Comparison of ENCODE assay signal across 18 mouse cellular contexts in the genomic region with DNA sequence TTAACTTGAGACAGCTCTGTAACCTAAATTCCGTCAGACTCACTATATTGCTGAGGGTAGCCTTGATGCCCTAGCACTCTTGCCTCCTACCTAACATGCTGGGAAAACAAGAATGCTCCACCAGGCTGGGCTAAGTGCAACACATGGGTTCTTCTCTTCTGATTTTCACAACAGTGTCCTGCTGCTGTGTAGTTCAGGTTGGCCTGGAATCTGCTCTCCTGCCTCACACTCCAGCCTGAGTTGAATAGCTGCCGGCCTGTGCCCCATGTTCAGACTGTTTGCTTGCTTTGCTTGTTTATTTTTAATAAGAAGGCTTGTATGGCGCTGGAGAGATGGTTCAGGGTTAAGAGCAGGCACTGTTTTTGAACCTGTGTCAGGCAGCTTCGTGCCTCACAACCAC.
"Had no signal": no experiment of that assay in that cellular context is flagged by ENCODE, and none has a peak within 500 bp of the region (broad histone marks: within the 10 kb centered on the region; RNA-seq: fewer than 3 reads in every experiment).

No protein-coding gene starts in this region.

- H3K4me3 ChIP-seq: midbrain, embryonic 10.5 days; midbrain, embryonic 12.5 days; myocyte; neural tube, embryonic 13.5 days; neural tube, embryonic 15.5 days had no signal

- DNase-seq: lung, adult 18-20 months; lung, embryonic 14.5 days; lung, postnatal 10 days; lung, postnatal 4 days; midbrain, embryonic 14.5 days; retina, postnatal 1 day; right cerebral cortex, adult 18-20 months; right cerebral cortex, postnatal 25 days; right cerebral cortex, postnatal 4 days; spleen, adult 18-20 months; thymus, adult 18-20 months; thymus, postnatal 14 days; thymus, postnatal 36 days had no signal

- H3K27ac ChIP-seq: midbrain, embryonic 10.5 days; midbrain, embryonic 12.5 days; neural tube, embryonic 13.5 days; neural tube, embryonic 15.5 days had no signal

- H3K36me3 ChIP-seq: midbrain, embryonic 12.5 days; neural tube, embryonic 15.5 days had no signal

- H3K27me3 ChIP-seq: midbrain, embryonic 12.5 days; neural tube, embryonic 13.5 days; neural tube, embryonic 15.5 days had no signal

- H3K9me3 ChIP-seq: midbrain, embryonic 10.5 days; midbrain, embryonic 12.5 days; neural tube, embryonic 13.5 days; neural tube, embryonic 15.5 days had no signal

- H3K4me1 ChIP-seq: midbrain, embryonic 10.5 days; midbrain, embryonic 12.5 days; neural tube, embryonic 13.5 days; neural tube, embryonic 15.5 days had no signal
